Mouse (Mus musculus) lung, embryonic 14.5 days (tissue): ENCODE measurements around the gene Irgq. TPM values are rescaled to one million over a fixed set of nuclear protein-coding genes. Genes with fewer than 3 reads are reported as not detected.

Experiments used
- ATAC-seq: fragments of 200-750 bp; cut with Nextera tagmentation; 2 replicates; pipeline ENCODE4 v1.8.0; 2017; ENCODE audit warnings: mild to moderate bottlenecking, moderate TSS enrichment, moderate library complexity; ENCODE audit not compliant: insufficient read depth
- DNase-seq: peaks from one replicate; pipeline ENCODE4 v3.0.0-alpha.2; 2015
- H3K27ac ChIP-seq: fragments of 300-500 bp; sonication (generic); 2 replicates; pipeline ENCODE4 v1.5.1; 2014; ENCODE audit warnings: low read depth, mild to moderate bottlenecking, moderate library complexity
- H3K27me3 ChIP-seq: fragments of 300-500 bp; sonication (generic); 2 replicates; pipeline ENCODE4 v1.6.1; 2014; ENCODE audit warnings: low read length, control low read depth; ENCODE audit not compliant: insufficient read depth
- H3K36me3 ChIP-seq: fragments of 300-500 bp; sonication (generic); 2 replicates; pipeline ENCODE4 v1.6.1; 2014; ENCODE audit warnings: control low read depth; ENCODE audit not compliant: insufficient read depth
- H3K4me1 ChIP-seq: fragments of 300-500 bp; sonication (generic); 2 replicates; pipeline ENCODE4 v1.6.1; 2014; ENCODE audit warnings: antibody characterized with exemption, control low read depth; ENCODE audit not compliant: insufficient read depth
- H3K4me2 ChIP-seq: fragments of 300-500 bp; sonication (generic); 2 replicates; pipeline ENCODE4 v1.6.1; 2014; ENCODE audit warnings: mild to moderate bottlenecking
- H3K4me3 ChIP-seq: fragments of 300-500 bp; sonication (generic); 2 replicates; pipeline ENCODE4 v1.5.1; 2014; ENCODE audit warnings: low read depth, low read length
- H3K9ac ChIP-seq: fragments of 300-500 bp; sonication (generic); 2 replicates; pipeline ENCODE4 v1.6.1; 2014
- H3K9me3 ChIP-seq: fragments of 300-500 bp; sonication (generic); 2 replicates; pipeline ENCODE4 v1.6.1; 2016; ENCODE audit warnings: low read depth, low read length, control low read depth
- CTCF ChIP-seq: IDR thresholded peaks from 2 replicates; pipeline ENCODE4 v1.5.1; 2016; ENCODE audit warnings: antibody characterized with exemption, low read depth
- WGBS: fragments of 180-500 bp; shearing (Covaris S2); extraction: QIAGEN DNeasy Blood & Tissue Kit; methylation state at CpG from one replicate; pipeline ENCODE4 v1.1.7; 2014; 5-methylcytosine and 5-hydroxymethylcytosine counted together
- polyA plus RNA-seq: library from polyadenylated mRNA; unstranded; fragments of >200 nt; fragmentation: Nextera tagmentation; extraction: Ambion mirVana; gene quantifications from 2 replicates; pipeline ENCODE4 v1.2.1, GENCODE M21; 2014

Gene Irgq
- polyA plus RNA-seq, 1 experiment from 2014 or later, result 9.3 TPM

DNA sequence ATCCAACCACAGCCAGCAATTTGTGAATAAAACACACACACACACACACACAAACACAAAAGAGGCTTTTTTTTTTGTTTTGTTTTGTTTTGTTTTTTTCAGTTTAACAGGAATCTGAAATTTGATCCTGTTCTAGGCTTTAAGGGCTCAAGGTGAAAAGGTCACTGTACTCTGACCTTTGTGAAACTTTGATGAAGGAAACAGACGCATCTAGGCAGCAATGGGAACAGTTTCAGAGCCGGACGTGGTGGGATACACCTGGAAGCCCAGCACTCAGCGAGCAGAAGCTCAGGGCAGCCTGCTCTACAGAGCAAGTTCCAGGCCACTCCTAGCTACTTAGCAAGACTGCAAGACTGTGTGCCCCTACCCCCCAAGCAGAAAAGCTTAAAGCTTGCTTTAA is 25.6 kb upstream of the Irgq start:
- H3K4me2 ChIP-seq, result no peak overlapping the region
- no peak for TF ChIP-seq CTCF
- no peak overlapping the region for H3K4me3 ChIP-seq
- 24% methylated on average over 4 of the region's 4 CpGs for WGBS
- H3K4me1 ChIP-seq, result peaks cover 8% of the 10 kb centered on the region; the same call in 1 of the 2 replicates
- no peak for DNase-seq
- ATAC-seq, result no peak
- H3K9ac ChIP-seq, result no peak overlapping the region
- H3K27me3 ChIP-seq, result peaks cover 20% of the 10 kb centered on the region
- peaks cover 4% of the 10 kb centered on the region; the same call in 1 of the 2 replicates for H3K9me3 ChIP-seq
- H3K27ac ChIP-seq, result no peak overlapping the region
- H3K36me3 ChIP-seq, result no peaks in the 10 kb centered on the region

- no peaks in the 10 kb centered on the region for H3K36me3 ChIP-seq
- no peak for TF ChIP-seq CTCF
- no peak for DNase-seq
- 26% methylated on average over 15 of the region's 15 CpGs for WGBS
- peak overlapping the region; percentile 89 for H3K4me2 ChIP-seq
- H3K4me1 ChIP-seq, result peaks cover 8% of the 10 kb centered on the region; the same call in 1 of the 2 replicates
- no peak for ATAC-seq
- peak overlapping the region; percentile 20 for H3K9ac ChIP-seq
- H3K9me3 ChIP-seq, result peaks cover 4% of the 10 kb centered on the region; the same call in 1 of the 2 replicates
- peak overlapping the region; percentile 78; the same call in 1 of the 2 replicates for H3K4me3 ChIP-seq
- H3K27ac ChIP-seq, result peak overlapping the region; percentile 20; the same call in 1 of the 2 replicates
- H3K27me3 ChIP-seq, result peaks cover 14% of the 10 kb centered on the region
These were observed 24.9 kb upstream of the Irgq start for GRCm38 (mm10) chr7:24505447-24506064.

- Histone ChIP-seq H3K27me3 (peaks cover 8% of the 10 kb centered on the region; the same call in 1 of the 2 replicates), H3K27ac (peak overlapping the region; percentile 20; the same call in 1 of the 2 replicates), H3K9ac (no peak overlapping the region), H3K9me3 (no peaks in the 10 kb centered on the region), H3K36me3 (peaks cover 5% of the 10 kb centered on the region; the same call in 1 of the 2 replicates), H3K4me3 (peak overlapping the region; percentile 78), H3K4me1 (peaks cover 8% of the 10 kb centered on the region; the same call in 1 of the 2 replicates), H3K4me2 (peak overlapping the region; percentile 89)
- 19% methylated on average over 3 of the region's 3 CpGs for WGBS
- no peak for TF ChIP-seq CTCF
- DNase-seq, result no peak
- ATAC-seq, result no peak
These were observed 24.4 kb upstream of the Irgq start for GRCm38 (mm10) chr7:24506065-24506459.

GRCm38 (mm10) chr7:24506476-24506837 is 24.0 kb upstream of the Irgq start:
- Histone ChIP-seq H3K36me3 (peaks cover 9% of the 10 kb centered on the region; the same call in 1 of the 2 replicates), H3K27ac (peak overlapping the region; percentile 99), H3K4me2 (peak overlapping the region; percentile 89), H3K4me3 (peak overlapping the region; percentile 78), H3K9me3 (no peaks in the 10 kb centered on the region), H3K27me3 (peaks cover 5% of the 10 kb centered on the region; the same call in 1 of the 2 replicates), H3K9ac (peak overlapping the region; percentile 97), H3K4me1 (peaks cover 8% of the 10 kb centered on the region; the same call in 1 of the 2 replicates)
- no peak for TF ChIP-seq CTCF
- under 1% methylated on average over 12 of the region's 12 CpGs for WGBS
- no peak; the same call in 1 of the 2 replicates for ATAC-seq
- peak; percentile 70 for DNase-seq

DNA sequence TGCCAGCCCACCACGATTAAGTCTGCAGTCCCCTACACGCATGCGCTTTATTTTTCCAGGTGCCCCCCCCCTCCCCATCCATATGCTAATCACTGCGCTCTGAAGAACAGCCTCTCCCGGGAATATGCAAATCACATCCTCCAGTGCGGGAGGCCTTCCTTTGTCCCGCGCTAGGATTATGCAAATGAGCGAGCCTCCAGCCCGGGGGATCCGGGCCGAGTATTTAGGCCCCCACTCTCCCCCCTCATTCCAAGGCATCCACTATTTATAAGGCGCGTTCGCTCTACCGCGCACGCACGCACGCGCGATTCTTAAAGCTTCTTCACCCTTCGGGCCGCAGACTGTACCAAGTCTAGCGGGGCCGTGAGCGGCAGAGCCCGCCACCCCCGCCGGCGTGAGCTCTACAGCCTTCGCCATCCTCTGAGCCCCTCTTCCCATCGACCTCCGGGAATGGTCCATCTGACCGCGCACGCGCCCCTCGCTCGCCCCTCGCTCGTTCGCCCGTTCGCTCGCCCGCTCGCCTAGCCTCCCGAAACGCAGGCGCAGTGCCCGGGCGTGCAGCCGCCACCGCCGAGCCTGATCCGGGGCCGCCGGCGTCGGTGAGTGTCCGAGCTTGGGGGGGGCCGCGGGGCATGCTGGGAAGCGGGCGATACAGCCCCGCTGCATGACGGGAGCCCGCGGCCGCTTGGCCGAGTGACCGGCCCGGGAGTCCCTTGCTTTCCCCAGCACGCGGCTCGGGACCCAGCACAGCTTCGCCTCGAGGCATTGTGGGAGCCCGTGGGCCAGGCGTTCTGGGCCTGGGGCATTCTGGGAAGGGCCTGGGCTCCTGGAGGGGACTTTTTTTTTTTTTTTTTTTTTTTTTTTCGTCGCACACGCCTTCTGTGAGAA is 23.4 kb upstream of the Irgq start, which contains the start of gene Zfp428:
Zfp428 (plus strand) TSS at position 169 of the 888 bp plus-strand sequence.
- H3K27ac ChIP-seq, result peak within 1 kb of the TSS; percentile 99
- WGBS, result under 1% methylated on average over 84 of the region's 84 CpGs

DNA sequence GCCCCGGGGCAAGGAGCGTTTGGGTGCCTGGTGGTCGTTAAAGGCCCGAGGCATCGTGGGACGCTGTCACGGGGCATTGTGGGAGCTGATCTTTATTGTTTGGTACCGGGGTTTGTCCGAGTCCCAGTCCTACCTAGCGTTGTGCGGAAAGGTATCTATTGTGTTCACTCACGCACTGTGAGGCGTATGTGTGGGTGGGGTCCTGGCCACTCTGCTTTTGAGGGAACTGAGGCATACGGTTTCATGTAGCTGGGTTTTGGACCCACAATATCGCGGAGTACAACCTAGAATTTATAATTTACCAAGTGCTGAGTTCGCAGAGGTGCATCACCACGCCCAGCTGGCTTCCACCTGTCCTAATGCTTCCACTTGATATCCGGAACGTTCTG is 22.8 kb upstream of the Irgq start:
- Histone ChIP-seq H3K9me3 (no peaks in the 10 kb centered on the region), H3K4me3 (peak overlapping the region; percentile 78), H3K4me2 (peak overlapping the region; percentile 89), H3K36me3 (peaks cover 17% of the 10 kb centered on the region; the same call in 1 of the 2 replicates), H3K27me3 (peaks cover 5% of the 10 kb centered on the region; the same call in 1 of the 2 replicates), H3K27ac (peak overlapping the region; percentile 99), H3K4me1 (peaks cover 8% of the 10 kb centered on the region; the same call in 1 of the 2 replicates), H3K9ac (peak overlapping the region; percentile 97)
- TF ChIP-seq CTCF, result no peak
- whole genome bisulfite sequencing, result 1% methylated on average over 20 of the region's 20 CpGs
- no peak for DNase-seq
- peak; percentile 9; the same call in 1 of the 2 replicates for ATAC-seq

More for the DNA sequence above, 23.4 kb upstream of the Irgq start, which contains the start of gene Zfp428:
- H3K9me3 ChIP-seq, result no peaks in the 10 kb centered on the region
- ATAC-seq, result peak; percentile 92
- peak within 1 kb of the TSS; percentile 97 for H3K9ac ChIP-seq
- peak within 1 kb of the TSS; percentile 78 for H3K4me3 ChIP-seq
- peaks cover 15% of the 10 kb centered on the region; the same call in 1 of the 2 replicates for H3K36me3 ChIP-seq
- H3K4me1 ChIP-seq, result peaks cover 8% of the 10 kb centered on the region; the same call in 1 of the 2 replicates
- TF ChIP-seq CTCF, result no peak
- H3K4me2 ChIP-seq, result peak within 1 kb of the TSS; percentile 89
- peak; percentile 91 for DNase-seq
- H3K27me3 ChIP-seq, result peaks cover 5% of the 10 kb centered on the region; the same call in 1 of the 2 replicates
